Mouse (Mus musculus): ENCODE measurements around the gene Atp6v1f. TPM values are rescaled to one million over a fixed set of nuclear protein-coding genes. Genes with fewer than 3 reads are reported as not detected.

The Atp6v1f gene
- polyA plus RNA-seq, 1 experiment from 2014 or later, result 346 TPM

DNA sequence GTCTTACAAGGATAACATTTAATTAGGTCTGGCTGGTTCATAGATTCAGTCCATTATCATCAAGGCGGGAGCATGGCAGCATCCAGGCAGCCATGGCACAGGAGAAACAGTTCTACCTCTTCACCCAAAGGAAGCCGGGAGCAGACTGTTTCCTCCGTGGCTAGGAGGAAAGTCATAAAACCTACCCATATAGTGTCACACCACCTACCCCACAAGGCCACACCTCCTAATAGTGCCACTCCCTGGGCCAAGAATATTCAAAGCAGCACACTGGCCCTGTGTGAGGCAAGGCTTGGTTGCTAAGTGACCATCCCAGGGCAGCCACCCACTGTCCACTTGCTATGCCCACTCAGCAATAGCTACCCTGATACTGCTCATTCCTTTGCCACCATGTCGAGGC lies 3.6 kb downstream of the Atp6v1f start, which contains the start of gene Atp6v1fnb:
Gene Atp6v1fnb, plus strand, starts transcription at position 301 of the 400 bp plus-strand sequence.
- 91% methylated on average over 4 of the region's 4 CpGs for WGBS
- ATAC-seq (ENCODE audit: low FRiP score, low read depth), result no peak
- H3K4me3 ChIP-seq, result no peak within 1 kb of the TSS

DNA sequence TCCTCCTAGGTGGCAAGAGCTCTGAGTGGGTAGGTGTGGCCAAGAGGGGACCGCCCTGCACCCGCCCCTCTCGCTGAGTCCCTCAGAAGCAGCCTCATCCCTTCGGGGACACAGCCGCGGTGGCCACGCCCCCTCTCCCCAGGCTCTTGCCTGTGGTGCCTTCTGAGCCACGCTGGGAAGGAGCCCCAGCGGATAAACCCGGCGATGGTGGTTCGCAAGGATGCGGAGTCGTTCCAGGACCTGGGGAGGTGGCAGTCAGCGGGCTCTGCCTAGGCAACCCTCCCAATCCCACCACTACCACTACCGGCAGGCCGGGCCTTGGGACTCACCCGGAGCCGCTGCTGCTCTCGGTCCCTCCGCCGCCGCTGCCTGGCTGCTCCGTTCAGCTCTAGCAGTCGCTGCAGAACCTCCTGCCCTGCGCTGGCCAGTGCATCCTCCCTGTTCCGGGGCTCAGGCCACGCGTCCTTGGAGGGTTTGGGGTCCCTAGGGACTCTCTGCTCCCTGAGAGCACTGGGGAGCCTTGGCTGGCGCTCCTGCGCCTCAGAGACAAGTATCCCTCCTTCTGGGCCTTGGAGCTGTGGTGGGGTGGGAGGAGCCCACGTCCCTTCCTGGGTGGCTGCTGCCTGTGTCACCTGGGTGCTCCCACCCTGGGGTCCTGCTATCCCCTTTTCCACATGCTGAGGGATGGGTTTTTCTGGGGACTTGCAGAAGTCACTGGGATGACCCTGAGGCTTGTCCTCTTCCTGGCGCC lies 6.6 kb downstream of the Atp6v1f start:
- 2% methylated on average over 30 of the region's 33 CpGs for WGBS
- peaks cover 2% of the 10 kb centered on the region for H3K4me1 ChIP-seq (replicated peaks)

More for the DNA sequence above, 3.6 kb downstream of the Atp6v1f start, which contains the start of gene Atp6v1fnb:
- H3K36me3 ChIP-seq, result peaks cover 17% of the 10 kb centered on the region
- H3K27me3 ChIP-seq, result peaks cover 6% of the 10 kb centered on the region; the same call in 1 of the 2 replicates
- H3K4me1 ChIP-seq (replicated peaks), result peaks cover 11% of the 10 kb centered on the region
- no peaks in the 10 kb centered on the region for H3K9me3 ChIP-seq
- no peak within 1 kb of the TSS for H3K9ac ChIP-seq
- no peak within 1 kb of the TSS for H3K27ac ChIP-seq (replicated peaks)
- no peak within 1 kb of the TSS for H3K4me2 ChIP-seq

DNA sequence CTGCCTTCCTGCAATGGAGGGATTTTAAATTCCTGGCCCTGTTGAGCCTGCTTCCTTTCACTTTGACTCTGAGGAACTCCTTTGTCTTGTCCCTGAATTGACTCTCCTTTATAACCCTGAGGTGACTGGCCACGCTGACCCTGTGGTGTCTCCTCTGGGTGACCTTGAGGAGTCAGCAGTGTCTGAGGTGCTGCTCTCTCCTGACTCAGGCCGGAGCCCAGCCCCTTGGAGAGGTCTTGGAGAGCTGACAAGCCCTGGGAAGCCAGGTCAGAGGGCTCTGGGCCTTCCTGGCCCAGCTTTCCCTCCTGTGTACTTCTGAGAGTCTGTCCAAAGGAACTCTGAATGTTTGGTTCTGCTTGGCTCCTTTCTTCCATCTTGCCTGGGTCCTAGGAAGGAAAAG lies 7.2 kb downstream of the Atp6v1f start:
- H3K36me3 ChIP-seq, result peaks cover 16% of the 10 kb centered on the region
- no peaks in the 10 kb centered on the region for H3K9me3 ChIP-seq
- H3K4me1 ChIP-seq (replicated peaks), result no peaks in the 10 kb centered on the region
- peaks cover 6% of the 10 kb centered on the region; the same call in 1 of the 2 replicates for H3K27me3 ChIP-seq
- H3K4me2 ChIP-seq, result peak overlapping the region; percentile 51; the same call in 1 of the 2 replicates
- H3K9ac ChIP-seq, result no peak overlapping the region
- no peak overlapping the region for H3K4me3 ChIP-seq
- ATAC-seq (ENCODE audit: low FRiP score, low read depth), result no peak
- 51% methylated on average over 2 of the region's 2 CpGs for WGBS
- H3K27ac ChIP-seq (replicated peaks), result no peak overlapping the region

More for the DNA sequence above, 6.6 kb downstream of the Atp6v1f start:
- 0 out of 2 replicates have a peak overlapping the region, but pooled peaks have one; percentile 12 for H3K9ac ChIP-seq
- H3K27ac ChIP-seq (replicated peaks), result no peak overlapping the region
- H3K4me3 ChIP-seq, result peak overlapping the region; percentile 29
- H3K4me2 ChIP-seq, result peak overlapping the region; percentile 51
- no peaks in the 10 kb centered on the region for H3K9me3 ChIP-seq
- H3K36me3 ChIP-seq, result peaks cover 17% of the 10 kb centered on the region
- peak; percentile 84 for ATAC-seq (ENCODE audit: low FRiP score, low read depth)
- H3K27me3 ChIP-seq, result peaks cover 6% of the 10 kb centered on the region; the same call in 1 of the 2 replicates

DNA sequence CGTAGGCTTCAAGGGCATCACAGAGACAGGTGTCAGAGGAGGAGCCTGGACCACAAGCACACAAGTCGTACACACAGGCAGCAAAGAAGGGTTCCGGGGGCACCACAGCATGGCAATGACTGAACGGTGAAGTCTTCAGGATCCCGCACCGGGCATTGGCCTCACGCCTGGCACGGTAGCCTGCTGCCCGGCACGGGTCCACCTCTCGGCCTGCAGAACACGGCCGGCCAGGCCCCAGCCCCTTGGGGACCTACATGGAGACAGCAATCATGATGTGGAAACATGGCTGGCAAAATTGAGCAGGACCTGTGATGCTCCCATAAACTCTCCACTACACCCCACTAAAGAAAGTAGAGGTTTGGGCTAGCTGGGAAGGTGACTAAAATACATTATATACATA lies 15.2 kb downstream of the Atp6v1f start:
- Histone ChIP-seq H3K27me3 (peaks cover 3% of the 10 kb centered on the region; the same call in 1 of the 2 replicates), H3K4me2 (no peak overlapping the region), H3K4me3 (no peak overlapping the region), H3K9ac (no peak overlapping the region), H3K27ac (replicated peaks) (no peak overlapping the region), H3K36me3 (no peaks in the 10 kb centered on the region), H3K9me3 (no peaks in the 10 kb centered on the region), H3K4me1 (replicated peaks) (0 out of 2 replicates have a peak, but pooled peaks cover 6% of the 10 kb centered on the region)
- ATAC-seq (ENCODE audit: low FRiP score, low read depth), result no peak
- WGBS, result 93% methylated on average over 13 of the region's 13 CpGs

DNA sequence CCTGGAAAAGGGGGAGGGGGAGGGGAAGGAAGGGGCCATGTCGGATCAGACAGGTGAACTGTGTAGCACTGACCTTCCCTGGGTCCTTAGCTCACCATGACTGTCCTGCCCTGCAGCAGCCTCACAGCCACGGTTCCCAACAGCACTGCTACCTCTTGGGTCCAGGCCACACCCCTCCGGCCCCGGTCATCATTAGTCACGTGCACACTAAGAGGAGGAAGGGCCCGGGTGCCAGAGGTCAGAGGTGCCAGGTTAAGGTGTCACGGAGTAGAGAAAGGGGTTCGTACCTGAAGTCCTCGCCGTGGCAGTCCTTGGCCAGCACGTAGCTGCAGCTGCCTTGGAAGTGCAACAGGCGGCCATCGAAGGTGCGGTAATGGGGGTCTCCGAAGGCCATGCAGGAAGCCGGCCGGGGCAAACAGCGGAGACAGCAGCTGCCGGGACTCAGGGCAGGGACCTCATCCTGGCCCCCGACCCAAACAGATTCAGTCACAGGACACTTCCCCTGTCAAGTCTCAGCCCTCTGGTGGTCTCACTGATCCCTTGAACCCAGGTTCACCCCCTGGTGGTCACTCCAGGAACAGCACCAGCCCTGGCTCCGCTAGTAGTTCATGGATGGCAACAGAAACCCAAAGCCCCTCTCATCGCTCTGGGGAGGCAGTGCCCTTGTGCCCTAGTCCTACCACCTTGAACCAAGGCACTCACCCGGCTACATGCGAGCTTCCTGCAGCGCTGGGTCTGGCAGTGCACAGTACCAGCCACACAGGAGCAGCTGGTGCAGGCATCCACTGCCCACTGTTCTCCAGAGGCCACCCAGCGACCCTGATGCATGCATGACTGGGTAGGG lies 17.4 kb downstream of the Atp6v1f start:
- WGBS, result 8% methylated on average over 26 of the region's 26 CpGs
- ATAC-seq (ENCODE audit: low FRiP score, low read depth), result peak; percentile 55
- Histone ChIP-seq H3K4me2 (peak overlapping the region; percentile 60), H3K27ac (replicated peaks) (no peak overlapping the region), H3K9me3 (no peaks in the 10 kb centered on the region), H3K27me3 (peaks cover 3% of the 10 kb centered on the region; the same call in 1 of the 2 replicates), H3K4me3 (peak overlapping the region; percentile 27), H3K36me3 (no peaks in the 10 kb centered on the region), H3K4me1 (replicated peaks) (0 out of 2 replicates have a peak, but pooled peaks cover 6% of the 10 kb centered on the region), H3K9ac (no peak overlapping the region)

DNA sequence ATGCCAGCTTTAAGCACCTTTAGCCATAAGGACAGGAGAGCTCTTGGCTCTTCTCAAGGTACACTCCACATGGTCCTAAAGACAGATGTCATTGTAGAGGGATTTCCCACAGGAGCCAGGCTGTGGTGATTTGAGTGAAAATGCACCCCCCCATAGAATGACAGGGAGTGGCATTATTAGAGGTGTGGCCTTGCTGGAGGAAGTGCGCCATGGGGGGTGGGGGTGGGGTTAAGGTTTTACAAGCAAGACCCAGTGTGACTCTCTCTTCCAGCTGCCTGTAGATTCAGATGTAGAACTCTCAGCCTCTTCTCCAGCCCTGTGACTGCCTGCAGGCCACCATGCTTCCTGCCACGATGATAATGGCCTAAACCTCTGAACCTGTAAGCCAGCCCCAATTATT lies 18.4 kb downstream of the Atp6v1f start:
- Histone ChIP-seq H3K27me3 (peaks cover 3% of the 10 kb centered on the region; the same call in 1 of the 2 replicates), H3K4me1 (replicated peaks) (0 out of 2 replicates have a peak, but pooled peaks cover 6% of the 10 kb centered on the region), H3K9ac (no peak overlapping the region), H3K27ac (replicated peaks) (no peak overlapping the region), H3K4me3 (no peak overlapping the region), H3K4me2 (no peak overlapping the region), H3K36me3 (no peaks in the 10 kb centered on the region), H3K9me3 (no peaks in the 10 kb centered on the region)
- ATAC-seq (ENCODE audit: low FRiP score, low read depth), result no peak
- WGBS, result 47% methylated on average over 2 of the region's 2 CpGs

DNA sequence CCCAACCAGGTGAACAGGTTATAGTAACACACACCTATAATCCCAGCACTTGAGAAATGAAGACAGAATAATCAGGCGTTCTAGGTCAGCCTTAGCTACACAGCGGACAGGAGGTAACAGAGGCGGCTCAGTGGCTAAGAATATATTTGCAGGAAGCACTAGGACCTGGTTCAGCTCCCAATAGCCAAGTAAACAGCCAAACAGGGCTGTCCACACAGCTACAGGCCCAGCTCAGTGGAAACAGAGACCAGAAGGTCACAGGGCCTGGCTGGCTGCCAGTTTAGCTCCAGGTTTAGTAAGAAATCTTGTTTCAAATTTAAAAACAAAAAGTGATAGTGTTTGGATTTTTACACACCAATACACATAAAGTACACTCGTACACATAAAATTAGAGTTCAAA lies 26.6 kb downstream of the Atp6v1f start:
- no peak overlapping the region for H3K27ac ChIP-seq (replicated peaks)
- H3K4me1 ChIP-seq (replicated peaks), result no peaks in the 10 kb centered on the region; the same call in 1 of the 2 replicates
- no peak for ATAC-seq (ENCODE audit: low FRiP score, low read depth)
- no peak overlapping the region for H3K4me3 ChIP-seq
- H3K9ac ChIP-seq, result no peak overlapping the region
- H3K4me2 ChIP-seq, result no peak overlapping the region
- 91% methylated on average over 4 of the region's 4 CpGs for WGBS
- no peaks in the 10 kb centered on the region for H3K9me3 ChIP-seq
- H3K27me3 ChIP-seq, result peaks cover 34% of the 10 kb centered on the region
- no peaks in the 10 kb centered on the region for H3K36me3 ChIP-seq

DNA sequence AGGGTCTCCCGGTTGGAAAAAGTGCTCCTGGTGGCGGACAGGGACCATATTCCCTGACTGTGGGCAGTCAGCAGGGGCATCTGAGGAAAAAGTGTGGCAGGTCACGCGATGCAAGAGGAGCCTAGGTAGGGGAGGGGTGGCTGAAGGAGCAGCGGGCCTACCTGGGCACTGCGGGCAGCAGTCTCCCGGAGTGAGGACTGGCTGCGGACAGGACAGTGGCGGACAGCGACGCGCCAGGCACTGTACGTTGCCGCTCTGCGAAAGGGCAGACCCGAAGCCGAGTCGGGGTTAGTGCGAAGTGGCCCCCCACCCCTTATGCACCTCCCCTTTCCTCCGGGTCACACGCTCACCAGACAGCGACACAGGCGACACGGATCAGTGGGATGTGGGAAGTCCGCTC lies 28.8 kb downstream of the Atp6v1f start:
- ATAC-seq (ENCODE audit: low FRiP score, low read depth), result no peak
- H3K4me3 ChIP-seq, result no peak overlapping the region
- no peak overlapping the region for H3K9ac ChIP-seq

DNA sequence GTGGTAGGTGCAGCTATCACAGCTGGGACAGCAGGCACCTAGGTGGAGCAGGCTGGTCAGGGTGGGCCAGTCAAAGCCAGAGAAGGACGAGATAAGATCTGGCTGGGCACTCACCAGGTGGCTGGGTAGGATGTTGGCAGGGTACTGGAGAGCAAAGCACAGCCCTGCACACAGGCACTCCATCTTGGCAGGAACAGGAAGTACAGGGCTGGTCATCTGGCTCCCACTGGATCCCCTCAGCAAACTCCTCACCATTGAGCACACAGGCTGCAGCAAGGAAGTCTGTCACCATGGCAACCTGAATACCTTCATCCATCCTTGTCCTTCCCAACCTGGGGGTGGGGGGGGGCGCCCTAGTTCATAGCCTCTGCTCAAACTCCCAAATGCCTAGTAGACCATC lies 30.3 kb downstream of the Atp6v1f start:
- Histone ChIP-seq H3K36me3 (no peaks in the 10 kb centered on the region), H3K4me1 (replicated peaks) (no peaks in the 10 kb centered on the region; the same call in 1 of the 2 replicates), H3K27me3 (peaks cover 34% of the 10 kb centered on the region), H3K27ac (replicated peaks) (no peak overlapping the region), H3K9ac (no peak overlapping the region), H3K9me3 (no peaks in the 10 kb centered on the region), H3K4me2 (no peak overlapping the region), H3K4me3 (no peak overlapping the region)
- 41% methylated on average over 2 of the region's 2 CpGs for WGBS
- ATAC-seq (ENCODE audit: low FRiP score, low read depth), result peak; percentile 75; the same call in 1 of the 2 replicates

More for the DNA sequence above, 28.8 kb downstream of the Atp6v1f start:
- 20% methylated on average over 22 of the region's 25 CpGs for WGBS
- H3K4me2 ChIP-seq, result no peak overlapping the region
- H3K27ac ChIP-seq (replicated peaks), result no peak overlapping the region
- peaks cover 34% of the 10 kb centered on the region for H3K27me3 ChIP-seq
- no peaks in the 10 kb centered on the region for H3K36me3 ChIP-seq
- H3K9me3 ChIP-seq, result no peaks in the 10 kb centered on the region
- H3K4me1 ChIP-seq (replicated peaks), result no peaks in the 10 kb centered on the region; the same call in 1 of the 2 replicates

DNA sequence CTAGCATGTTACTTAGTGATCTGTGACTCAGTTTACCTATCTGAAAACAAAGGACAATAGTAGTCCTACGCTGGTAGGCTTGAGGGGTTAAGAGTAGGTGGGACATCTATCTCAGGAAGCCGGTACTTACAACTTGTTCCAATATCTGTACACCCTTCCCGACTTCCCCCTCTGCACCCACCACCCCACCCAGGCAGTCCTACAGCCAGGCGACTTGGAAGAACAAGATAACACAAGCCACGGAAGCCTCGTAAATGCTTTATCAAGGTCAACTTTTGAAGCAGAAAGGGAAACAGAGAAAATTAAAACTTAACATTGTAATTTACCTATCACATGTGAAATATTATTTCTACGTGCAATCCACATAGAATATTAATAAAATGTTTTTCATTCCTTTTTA lies 32.7 kb downstream of the Atp6v1f start:
- Histone ChIP-seq H3K27me3 (peaks cover 24% of the 10 kb centered on the region), H3K36me3 (no peaks in the 10 kb centered on the region), H3K4me2 (no peak overlapping the region), H3K9me3 (no peaks in the 10 kb centered on the region), H3K9ac (no peak overlapping the region), H3K4me1 (replicated peaks) (no peaks in the 10 kb centered on the region; the same call in 1 of the 2 replicates), H3K27ac (replicated peaks) (no peak overlapping the region), H3K4me3 (no peak overlapping the region)
- ATAC-seq (ENCODE audit: low FRiP score, low read depth), result no peak
- 95% methylated on average over 7 of the region's 7 CpGs for WGBS

DNA sequence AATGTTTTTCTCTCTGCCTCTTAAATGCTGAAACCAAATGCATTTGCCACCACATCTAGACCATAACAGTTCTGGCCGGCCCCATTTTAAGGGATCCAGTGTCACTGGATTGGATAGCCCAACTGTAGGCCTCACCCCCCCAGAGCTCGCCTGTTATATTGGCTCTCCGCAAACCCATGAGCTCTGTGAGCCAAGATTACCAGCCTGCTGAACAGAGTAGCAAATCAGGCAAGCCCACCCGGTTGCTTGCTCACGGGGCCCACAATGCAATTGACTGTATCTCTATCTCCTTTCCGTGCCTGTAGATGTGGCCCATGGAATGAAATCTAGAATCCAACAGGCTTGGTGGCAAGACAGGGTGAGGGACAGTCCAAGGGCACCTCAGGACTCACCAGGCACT lies 33.3 kb downstream of the Atp6v1f start:
- WGBS, result 89% methylated on average over 6 of the region's 6 CpGs
- H3K4me1 ChIP-seq (replicated peaks), result no peaks in the 10 kb centered on the region; the same call in 1 of the 2 replicates
- H3K9ac ChIP-seq, result no peak overlapping the region
- ATAC-seq (ENCODE audit: low FRiP score, low read depth), result no peak
- H3K27ac ChIP-seq (replicated peaks), result no peak overlapping the region
- no peak overlapping the region for H3K4me3 ChIP-seq
- H3K4me2 ChIP-seq, result no peak overlapping the region
- H3K36me3 ChIP-seq, result no peaks in the 10 kb centered on the region
- peaks cover 26% of the 10 kb centered on the region for H3K27me3 ChIP-seq
- H3K9me3 ChIP-seq, result no peaks in the 10 kb centered on the region

Measured in hindbrain, embryonic 15.5 days (tissue).